Mouse (Mus musculus) MEL-GATA-1-ER (cell line): ENCODE measurements around the gene Dcakd.

Source experiments
- DNase-seq: peaks from one replicate; pipeline ENCODE4 v3.0.0-alpha.2; 2012; ENCODE audit warnings: low read depth; ENCODE audit errors: extremely low read depth

The Dcakd gene

DNA sequence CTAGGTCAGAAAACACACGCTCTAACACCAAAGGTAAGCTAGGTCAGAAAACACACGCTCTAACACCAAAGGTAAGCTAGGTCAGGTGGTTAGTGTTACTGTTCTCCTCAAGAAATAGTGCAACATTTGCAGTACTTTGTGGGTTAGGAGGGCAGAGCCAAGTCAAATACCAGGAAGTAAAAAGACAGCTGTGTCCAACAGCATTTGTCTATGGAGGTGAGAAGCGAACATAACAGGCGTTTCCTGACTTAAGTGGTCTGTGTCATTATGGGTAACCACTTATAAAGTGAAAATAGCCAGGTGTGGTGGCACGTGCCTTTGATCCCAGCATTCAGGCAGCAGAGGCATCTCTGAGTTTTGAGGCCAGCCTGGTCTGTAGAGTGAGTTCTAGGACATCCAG is 21.5 kb upstream of the Dcakd start:
- no peak for DNase-seq

- no peak for DNase-seq
Measured at GRCm38 (mm10) chr11:103046286-103046685, 18.2 kb upstream of the Dcakd start.

- DNase-seq = no peak
Measured at GRCm38 (mm10) chr11:103043982-103044381, 15.8 kb upstream of the Dcakd start.

DNA sequence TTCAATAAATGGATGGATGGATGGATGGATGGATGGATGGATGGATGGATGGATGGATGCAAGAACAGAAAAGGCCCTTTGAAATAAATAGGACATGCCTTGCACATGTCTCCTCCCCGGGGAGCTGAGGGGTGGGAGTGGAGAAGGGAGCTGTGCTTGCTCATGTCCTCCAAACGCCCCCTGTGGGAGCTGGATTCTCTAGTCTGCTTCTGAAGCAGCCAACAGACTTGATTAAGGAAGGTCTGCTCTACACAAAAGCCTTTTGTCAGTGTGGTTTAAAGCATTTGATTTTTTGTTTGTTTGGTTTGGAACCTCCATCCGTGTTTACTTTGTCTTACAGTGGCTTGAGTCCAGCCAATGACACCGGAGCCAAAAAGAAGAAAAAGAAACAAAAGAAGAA is 14.7 kb upstream of the Dcakd start:
- no peak for DNase-seq

- DNase-seq = no peak
Measured at GRCm38 (mm10) chr11:103038037-103038436, 9.9 kb upstream of the Dcakd start.

DNA sequence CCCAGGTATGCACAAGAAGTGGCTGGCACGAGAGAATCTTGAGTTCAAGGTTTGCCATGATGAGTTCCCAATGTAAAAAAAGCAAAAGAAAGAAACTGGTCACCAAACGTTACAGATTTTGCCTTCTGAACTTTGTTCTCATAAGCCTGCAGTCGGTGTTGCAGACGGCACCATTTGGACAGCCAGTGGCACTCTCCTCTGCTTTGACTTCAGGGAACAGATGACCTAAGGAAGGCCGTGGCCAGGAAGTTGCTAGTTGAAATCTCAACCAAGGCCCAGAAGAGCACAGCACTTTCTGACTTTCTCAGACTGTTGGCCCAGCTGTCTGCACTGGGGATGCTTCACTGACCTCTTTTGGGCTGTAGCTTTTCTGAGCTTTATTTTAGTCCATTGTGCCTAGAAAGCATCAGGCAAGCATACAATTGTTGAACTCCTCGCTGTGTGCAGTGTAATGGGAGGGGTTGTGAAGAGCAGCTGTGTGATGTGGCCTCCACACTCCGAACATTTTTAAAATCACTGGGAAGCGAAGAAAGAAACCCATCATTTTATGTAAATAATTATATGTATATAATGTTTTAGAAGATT is 8.8 kb upstream of the Dcakd start:
- no peak for DNase-seq

DNA sequence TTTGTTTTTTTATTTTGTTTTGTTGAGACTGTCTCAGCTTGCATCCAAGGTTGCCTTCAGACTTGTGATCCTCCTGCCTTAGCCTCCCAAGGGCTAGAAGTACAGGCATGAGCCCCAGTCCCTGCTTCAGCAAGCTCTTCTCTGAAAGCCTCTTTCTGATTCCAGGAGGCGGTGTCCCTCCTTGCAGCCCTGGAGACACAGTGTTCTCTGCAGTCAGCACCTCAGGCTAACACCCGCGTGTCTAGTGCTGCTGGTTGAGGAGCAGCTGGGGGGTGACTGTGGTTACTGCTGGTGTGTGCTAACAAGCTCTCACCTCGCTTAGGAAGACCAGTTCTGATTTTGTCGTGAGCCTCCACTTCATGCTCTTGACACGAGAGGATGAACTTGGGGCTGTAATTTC is 6.9 kb upstream of the Dcakd start:
- no peak for DNase-seq

GRCm38 (mm10) chr11:103033030-103033429 is 4.9 kb upstream of the Dcakd start:
- DNase-seq = no peak

DNA sequence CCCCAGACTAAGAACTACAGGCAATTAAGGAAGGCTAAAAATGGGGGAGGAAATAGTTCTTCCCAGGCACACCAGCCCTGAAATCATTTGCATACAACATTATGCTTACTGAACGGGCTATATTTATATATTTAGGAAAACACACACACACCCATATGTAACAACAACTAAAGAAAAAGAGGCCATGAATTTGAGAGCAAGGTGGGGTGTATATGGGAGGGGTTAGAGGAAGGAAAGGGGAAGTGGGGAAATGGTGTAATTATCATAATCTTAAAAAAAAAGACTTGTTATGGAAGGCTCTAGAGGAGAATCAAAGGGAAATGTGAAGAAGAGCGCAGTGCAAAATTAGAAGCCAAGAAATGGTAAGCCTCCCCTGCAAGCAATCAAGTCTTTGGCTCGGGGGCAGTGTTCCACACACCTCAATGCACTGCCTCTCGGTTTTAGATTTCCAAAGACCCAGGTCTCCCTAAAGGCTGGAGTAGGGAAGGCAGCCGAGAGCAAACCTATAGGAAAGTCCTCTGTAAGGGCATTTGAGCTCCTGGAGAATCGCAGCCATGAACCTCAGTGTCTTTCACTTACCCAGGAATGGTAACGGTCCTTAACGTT is 460 bp downstream of the Dcakd start:
- peak; percentile 70 for DNase-seq

DNA sequence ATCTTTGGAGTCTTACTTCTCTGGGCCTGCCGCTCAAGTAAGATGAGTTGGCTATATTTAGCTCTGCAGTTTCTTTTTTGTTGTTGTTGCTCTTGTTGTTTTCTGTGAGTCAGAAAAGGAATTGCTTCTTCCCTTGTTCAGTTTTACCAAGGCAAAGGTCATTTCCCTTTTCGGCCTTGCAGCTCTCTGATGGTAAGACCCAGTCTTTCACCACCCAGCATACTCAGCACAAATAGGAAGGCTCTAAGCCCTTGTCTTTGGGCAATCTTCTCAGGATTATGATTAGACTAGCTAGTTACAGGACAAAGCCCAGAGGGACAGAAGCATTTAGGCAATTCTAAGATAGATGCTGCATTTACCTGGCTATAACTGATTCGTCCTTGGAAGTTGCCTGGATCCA is 1.2 kb downstream of the Dcakd start:
- DNase-seq = no peak

GRCm38 (mm10) chr11:103023974-103024373 is 4.2 kb downstream of the Dcakd start:
- DNase-seq = no peak

DNA sequence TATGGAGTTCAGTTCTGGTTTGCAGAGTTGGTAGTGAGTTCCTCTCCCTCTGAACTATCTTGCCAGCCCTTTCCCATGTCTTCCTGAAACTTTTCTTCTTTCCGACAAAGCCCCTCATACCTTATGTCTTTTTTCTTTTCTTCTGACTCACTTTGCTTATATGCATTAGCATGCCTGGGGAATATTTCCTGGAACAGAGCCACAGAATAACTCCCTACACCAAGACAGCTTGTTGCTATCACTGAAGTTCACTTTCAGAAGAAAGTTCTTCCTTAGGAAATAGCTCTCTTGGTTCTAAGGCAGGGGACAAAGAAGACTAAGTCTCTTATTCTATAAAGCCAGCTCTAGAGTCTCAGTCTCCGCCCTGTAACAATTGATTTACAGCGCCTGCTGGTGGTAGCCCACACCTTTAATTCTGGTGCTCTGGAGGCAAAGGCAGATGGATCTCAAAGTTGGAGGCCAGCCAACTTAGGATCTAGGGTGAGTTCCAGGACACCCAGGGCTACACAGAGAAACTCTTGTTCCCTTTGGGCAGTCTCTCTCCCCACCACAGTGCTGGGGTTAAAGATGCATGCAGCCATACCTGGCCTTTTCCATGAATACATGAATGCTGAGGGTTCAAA is 7.3 kb downstream of the Dcakd start:
- no peak for DNase-seq

GRCm38 (mm10) chr11:103019325-103019724 is 8.8 kb downstream of the Dcakd start:
- DNase-seq = no peak

DNA sequence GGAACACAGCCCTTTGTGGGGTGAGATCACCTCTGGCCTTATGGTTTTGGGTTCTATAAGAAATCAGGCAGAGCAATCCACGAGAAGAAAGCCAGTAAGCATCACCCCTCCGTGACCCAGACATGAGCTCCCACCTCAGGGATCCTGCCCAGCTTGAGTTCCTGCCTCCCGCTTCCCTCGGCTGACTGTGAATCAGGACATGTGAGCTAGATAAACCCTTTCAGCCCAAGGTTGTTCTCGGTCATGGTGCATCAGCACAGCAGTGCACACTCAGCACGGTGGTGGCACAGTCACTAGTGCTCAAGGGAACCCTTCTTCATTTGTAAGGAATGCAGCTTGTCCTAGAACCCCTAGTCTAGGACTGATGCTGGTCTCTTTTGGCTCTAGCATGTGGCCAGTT is 9.3 kb downstream of the Dcakd start:
- no peak for DNase-seq

- DNase-seq = no peak
Measured at GRCm38 (mm10) chr11:103017661-103018060, 10.5 kb downstream of the Dcakd start.

- peak; percentile 74 for DNase-seq
Measured at GRCm38 (mm10) chr11:103016930-103017329, 11.2 kb downstream of the Dcakd start.

- DNase-seq = no peak
Measured at GRCm38 (mm10) chr11:103015881-103016825, 12.0 kb downstream of the Dcakd start.

- no peak for DNase-seq
Measured at GRCm38 (mm10) chr11:103011206-103011497, 17.0 kb downstream of the Dcakd start.

- no peak for DNase-seq
Measured at GRCm38 (mm10) chr11:103010454-103011205, 17.5 kb downstream of the Dcakd start.

GRCm38 (mm10) chr11:103009208-103009607 is 18.9 kb downstream of the Dcakd start:
- no peak for DNase-seq

DNA sequence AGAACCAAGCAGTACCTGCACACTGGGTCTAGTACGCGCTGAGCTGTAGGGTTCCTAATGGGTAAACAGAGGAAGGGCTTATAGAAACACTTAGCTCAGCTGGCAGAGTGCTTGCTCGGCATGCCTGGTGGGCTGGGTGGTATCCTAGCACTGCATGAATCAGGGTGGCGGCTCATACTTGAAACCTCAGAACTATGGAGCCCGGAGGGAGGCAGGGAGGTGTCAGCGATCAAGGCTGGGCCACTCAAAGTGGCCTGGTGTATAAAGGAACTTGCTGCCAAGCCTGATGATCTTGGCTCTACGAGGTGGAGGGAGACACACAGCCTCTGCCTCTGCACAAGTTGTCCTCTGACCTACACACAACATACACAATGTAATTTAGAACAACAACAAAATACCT is 19.6 kb downstream of the Dcakd start:
- DNase-seq = no peak

- DNase-seq = peak; percentile 40
Measured at GRCm38 (mm10) chr11:103007001-103007340, 21.2 kb downstream of the Dcakd start.
